Mouse (Mus musculus) MEL (cell line): ENCODE data around the gene Ctsw. TPM values are rescaled to one million over a fixed set of nuclear protein-coding genes. Genes with fewer than 3 reads are reported as not detected.

Experiments
- DNase-seq: peaks from one replicate; pipeline ENCODE4 v3.0.0; 2011; ENCODE audit warnings: low read depth, low spot score
- H3K27ac ChIP-seq: 2 replicates; pipeline ENCODE4 v1.5.1; 2012; ENCODE audit warnings: low read depth, mild to moderate bottlenecking, control low read depth, low read length, moderate library complexity; ENCODE audit not compliant: control insufficient read depth
- H3K27me3 ChIP-seq, 2 experiments: fragments of 150-350 bp in 1 of 2; sonication (generic) in 1 of 2; 2 replicates each; pipeline ENCODE4 v1.6.1; 2012; ENCODE audit warnings: low read length in 2 of 2, mild to moderate bottlenecking in 2 of 2, improper control_type of control experiment in 1 of 2, moderate library complexity in 1 of 2; ENCODE audit not compliant: insufficient read depth in 2 of 2, control insufficient read depth in 1 of 2
- H3K36me3 ChIP-seq, 2 experiments: 2 replicates each; pipeline ENCODE4 v1.6.1; 2012 to 2014; ENCODE audit warnings: low read length in 2 of 2, improper control_type of control experiment in 1 of 2, inconsistent platforms in 1 of 2, mild to moderate bottlenecking in 1 of 2; ENCODE audit not compliant: insufficient read depth in 2 of 2, control insufficient read depth in 1 of 2
- H3K4me1 ChIP-seq, 2 experiments: fragments of 150-350 bp in 1 of 2; sonication (generic) in 1 of 2; 2 replicates each; pipeline ENCODE4 v1.6.1; 2012; ENCODE audit warnings: low read length in 2 of 2, improper control_type of control experiment in 1 of 2, mild to moderate bottlenecking in 1 of 2; ENCODE audit not compliant: insufficient read depth in 2 of 2, control insufficient read depth in 1 of 2
- H3K4me3 ChIP-seq, 2 experiments: fragments of 150-350 bp in 1 of 2; sonication (generic) in 1 of 2; 2 replicates each; pipeline ENCODE4 v1.5.1; 2012; ENCODE audit warnings: low read depth in 2 of 2, low read length in 2 of 2, mild to moderate bottlenecking in 2 of 2, moderate library complexity in 2 of 2, control low read depth in 1 of 2, improper control_type of control experiment in 1 of 2; ENCODE audit not compliant: control insufficient read depth in 1 of 2, insufficient read depth in 1 of 2
- H3K79me2 ChIP-seq: 2 replicates; pipeline ENCODE4 v1.6.1; 2012; ENCODE audit warnings: mild to moderate bottlenecking, low read length, moderate library complexity; ENCODE audit not compliant: control insufficient read depth, poor library complexity, insufficient read depth
- H3K9ac ChIP-seq: 2 replicates; pipeline ENCODE4 v1.6.1; 2012; ENCODE audit warnings: low read depth, mild to moderate bottlenecking, control low read depth, low read length, moderate library complexity; ENCODE audit not compliant: control insufficient read depth, poor library complexity, severe bottlenecking
- H3K9me3 ChIP-seq: fragments of 150-350 bp; sonication (generic); replicated peaks from 2 replicates; pipeline ENCODE4 v1.6.1; 2012; ENCODE audit warnings: mild to moderate bottlenecking, low read length, improper control_type of control experiment, moderate library complexity; ENCODE audit not compliant: insufficient read depth
- BHLHE40 ChIP-seq: IDR thresholded peaks from 2 replicates; pipeline ENCODE4 v1.6.1; 2012; ENCODE audit warnings: low read depth, mild to moderate bottlenecking, inconsistent platforms, low read length, improper control_type of control experiment, borderline replicate concordance
- CHD1 ChIP-seq: IDR thresholded peaks from 2 replicates; pipeline ENCODE4 v1.6.1; 2012; ENCODE audit warnings: low read depth, mild to moderate bottlenecking, inconsistent platforms, low read length, improper control_type of control experiment
- CHD2 ChIP-seq: IDR thresholded peaks from 2 replicates; pipeline ENCODE4 v1.6.1; 2011; ENCODE audit warnings: low read length, improper control_type of control experiment
- CTCF ChIP-seq, 3 experiments: IDR thresholded peaks in 2 of 3; conservative IDR thresholded peaks in 1 of 3; 2 replicates each; pipeline ENCODE4 v1.5.1; 2011 to 2012; ENCODE audit warnings: low read length in 3 of 3, low read depth in 2 of 3, mild to moderate bottlenecking in 2 of 3, improper control_type of control experiment in 1 of 3, inconsistent platforms in 1 of 3, mixed read lengths in 1 of 3, moderate library complexity in 1 of 3; ENCODE audit not compliant: control insufficient read depth in 1 of 3, insufficient read depth in 1 of 3, poor library complexity in 1 of 3, severe bottlenecking in 1 of 3
- HCFC1 ChIP-seq: IDR thresholded peaks from 2 replicates; pipeline ENCODE4 v1.6.1; 2012; ENCODE audit warnings: low read depth, mild to moderate bottlenecking, inconsistent platforms, low read length, improper control_type of control experiment, moderate library complexity
- JUND ChIP-seq: IDR thresholded peaks from 2 replicates; pipeline ENCODE4 v1.6.1; 2011; ENCODE audit warnings: low read depth, mild to moderate bottlenecking, improper control_type of control experiment, low read length
- MAFK ChIP-seq: IDR thresholded peaks from 2 replicates; pipeline ENCODE4 v1.6.1; 2011; ENCODE audit warnings: low read depth, mild to moderate bottlenecking, low read length, improper control_type of control experiment, borderline replicate concordance
- MAZ ChIP-seq: IDR thresholded peaks from 2 replicates; pipeline ENCODE4 v1.6.1; 2012; ENCODE audit warnings: low read depth, mild to moderate bottlenecking, inconsistent platforms, low read length, improper control_type of control experiment
- MEF2A ChIP-seq: IDR thresholded peaks from 2 replicates; pipeline ENCODE4 v1.6.1; 2014; ENCODE audit warnings: low read depth, mild to moderate bottlenecking, inconsistent platforms, low read length, improper control_type of control experiment; ENCODE audit not compliant: poor library complexity, insufficient replicate concordance, severe bottlenecking; ENCODE audit errors: extremely low read depth
- MXI1 ChIP-seq: IDR thresholded peaks from 2 replicates; pipeline ENCODE4 v1.6.1; 2011; ENCODE audit warnings: mild to moderate bottlenecking, low read depth, low read length, improper control_type of control experiment
- MYB ChIP-seq: IDR thresholded peaks from 2 replicates; pipeline ENCODE4 v1.6.1; 2011; ENCODE audit warnings: mild to moderate bottlenecking, low read depth, low read length, improper control_type of control experiment
- MYC ChIP-seq: IDR thresholded peaks from 2 replicates; pipeline ENCODE4 v1.6.1; 2011; ENCODE audit warnings: low read depth, mild to moderate bottlenecking, low read length, improper control_type of control experiment, moderate library complexity
- POLR2AphosphoS2 ChIP-seq: IDR thresholded peaks from 2 replicates; pipeline ENCODE4 v1.6.1; 2011; ENCODE audit warnings: low read length, improper control_type of control experiment
- SMC3 ChIP-seq: IDR thresholded peaks from 2 replicates; pipeline ENCODE4 v1.6.1; 2011; ENCODE audit warnings: low read depth, low read length, improper control_type of control experiment
- USF1 ChIP-seq: IDR thresholded peaks from 2 replicates; pipeline ENCODE4 v1.6.1; 2014; ENCODE audit warnings: low read depth, mild to moderate bottlenecking, inconsistent platforms, low read length, improper control_type of control experiment, moderate library complexity
- USF2 ChIP-seq, 2 experiments: IDR thresholded peaks; 2 replicates each; pipeline ENCODE4 v1.6.1; 2011 to 2012; ENCODE audit warnings: improper control_type of control experiment in 2 of 2, low read length in 2 of 2, borderline replicate concordance in 1 of 2, inconsistent platforms in 1 of 2, low read depth in 1 of 2, mild to moderate bottlenecking in 1 of 2; ENCODE audit not compliant: insufficient read depth in 1 of 2
- ZC3H11A ChIP-seq: IDR thresholded peaks from 2 replicates; pipeline ENCODE4 v1.6.1; 2012; ENCODE audit warnings: low read depth, mild to moderate bottlenecking, inconsistent platforms, low read length, improper control_type of control experiment
- ZKSCAN1 ChIP-seq: IDR thresholded peaks from 2 replicates; pipeline ENCODE4 v1.6.1; 2012; ENCODE audit warnings: low read depth, mild to moderate bottlenecking, inconsistent platforms, low read length, improper control_type of control experiment, moderate library complexity
- polyA plus RNA-seq, 2 experiments: library from polyadenylated mRNA; stranded (reverse) in 1 of 2; unstranded in 1 of 2; fragments of >175 nt in 1 of 2; fragments of >200 nt in 1 of 2; gene quantifications; 2 replicates each; pipeline versions ENCODE4 v1.2.1 to v1.2.4; 2012; ENCODE audit warnings: low replicate concordance in 2 of 2, low read depth in 1 of 2; ENCODE audit not compliant: insufficient read length in 2 of 2, insufficient read depth in 1 of 2, missing spikeins in 1 of 2
- total RNA-seq: library from RNA; depleted of rRNA; stranded (reverse); fragments of 300-350 nt; gene quantifications from 2 replicates; pipeline ENCODE4 v1.2.3, GENCODE M21; 2012

Gene Ctsw
- total and polyA plus RNA-seq, 3 experiments = 0.15 to 0.39 TPM; not detected in 1

DNA sequence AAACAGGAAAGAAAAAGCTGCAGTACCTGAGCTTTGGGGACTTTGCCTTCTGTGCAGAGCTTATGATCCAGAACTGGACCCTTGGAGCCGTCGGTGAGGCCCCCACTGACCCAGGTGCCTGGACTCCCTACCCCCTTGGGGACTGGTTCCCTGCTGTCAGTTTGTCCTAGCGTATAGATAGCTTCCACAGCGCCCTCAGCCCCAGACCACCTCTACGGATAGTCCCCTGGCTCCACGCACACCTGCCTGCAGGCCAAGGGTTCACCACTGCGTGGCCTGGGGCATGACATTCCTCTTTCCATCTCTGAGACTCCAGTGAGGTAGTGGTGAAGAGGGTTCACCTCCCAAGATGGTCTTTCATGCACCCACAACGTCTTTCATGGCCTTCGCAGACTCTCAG, 5.1 kb downstream of the Ctsw start:
- DNase-seq = no peak
- no peak overlapping the region for H3K4me3 ChIP-seq
- no peak overlapping the region for H3K27ac ChIP-seq
- H3K27me3 ChIP-seq = no peaks in the 10 kb centered on the region
- H3K9ac ChIP-seq = no peak overlapping the region
- peaks cover 0 to 25% of the 10 kb centered on the region in 2 experiments for H3K4me1 ChIP-seq
- H3K79me2 ChIP-seq = peaks cover 4% of the 10 kb centered on the region
- no peak for TF ChIP-seq SMC3
- no peak for TF ChIP-seq MAFK
- TF ChIP-seq MEF2A = no peak
- no peak for TF ChIP-seq MYC
- TF ChIP-seq USF2 (IDR thresholded peaks at IDR 0.05; ENCODE audit: borderline replicate concordance in 1 of 2, insufficient read depth in 1 of 2, low read depth in 1 of 2, low read length in 2 of 2) = no peak
- TF ChIP-seq CHD1 = no peak
- TF ChIP-seq HCFC1 = no peak
- TF ChIP-seq CTCF (IDR thresholded peaks at IDR 0.05 in 2 of 3, conservative IDR thresholded peaks at IDR 0.05 in 1 of 3; ENCODE audit: control insufficient read depth in 1 of 3, insufficient read depth in 1 of 3, low read depth in 2 of 3, low read length in 3 of 3, poor library complexity in 1 of 3, severe bottlenecking in 1 of 3) = no peak
- TF ChIP-seq BHLHE40 = no peak
- no peak for TF ChIP-seq ZKSCAN1
- no peaks in the 10 kb centered on the region for H3K9me3 ChIP-seq
- H3K36me3 ChIP-seq = peaks cover 0 to 3% of the 10 kb centered on the region in 2 experiments; a peak in 2 of 4 replicates

DNA sequence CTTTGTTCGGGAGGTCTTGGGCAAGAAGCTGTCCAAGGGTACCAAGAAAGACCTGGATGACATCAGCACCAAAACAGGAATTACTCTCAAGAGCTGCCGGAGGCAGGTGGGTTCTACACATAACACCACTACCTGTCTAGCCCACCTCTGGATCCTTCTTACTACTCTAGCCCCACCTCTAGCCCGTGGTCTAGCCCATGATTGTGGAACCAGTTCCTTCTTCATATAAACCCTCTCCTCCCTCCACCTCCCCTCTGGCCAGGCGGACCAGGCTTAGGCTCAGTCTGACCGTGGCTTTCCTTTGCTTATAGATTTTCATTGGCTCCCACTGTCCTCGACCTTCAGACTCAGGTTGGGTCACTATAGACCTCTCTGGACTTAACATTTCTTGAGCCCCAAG, 6.9 kb downstream of the Ctsw start:
- peaks cover 0 to 22% of the 10 kb centered on the region in 2 experiments for H3K4me1 ChIP-seq
- peaks cover 11% of the 10 kb centered on the region for H3K79me2 ChIP-seq
- H3K27me3 ChIP-seq = no peaks in the 10 kb centered on the region
- H3K27ac ChIP-seq = no peak overlapping the region
- H3K4me3 ChIP-seq = peak overlapping the region; percentile 95 to 99; a peak in 2 of 4 replicates
- H3K36me3 ChIP-seq = peaks cover 0 to 3% of the 10 kb centered on the region in 2 experiments; a peak in 2 of 4 replicates
- no peaks in the 10 kb centered on the region for H3K9me3 ChIP-seq
- H3K9ac ChIP-seq = peak overlapping the region; percentile 89; the same call in 1 of the 2 replicates
- TF ChIP-seq CHD2 (no peak), MYC (no peak), POLR2AphosphoS2 (no peak), ZKSCAN1 (no peak), MAZ (no peak), MXI1 (no peak), USF1 (no peak), ZC3H11A (no peak), MYB (no peak), JUND (no peak)
- DNase-seq = no peak
